Mouse (Mus musculus) liver, postnatal 0 days (tissue): ENCODE measurements around the gene Kctd12.

Experiments
- CTCF ChIP-seq: sonication (generic); IDR thresholded peaks from 2 replicates; pipeline ENCODE4 v1.5.1; 2016; ENCODE audit warnings: antibody characterized with exemption, low read depth
- EP300 ChIP-seq: IDR thresholded peaks from 2 replicates; pipeline ENCODE4 v1.6.1; 2016; ENCODE audit warnings: antibody characterized with exemption, low read depth, mild to moderate bottlenecking

DNA sequence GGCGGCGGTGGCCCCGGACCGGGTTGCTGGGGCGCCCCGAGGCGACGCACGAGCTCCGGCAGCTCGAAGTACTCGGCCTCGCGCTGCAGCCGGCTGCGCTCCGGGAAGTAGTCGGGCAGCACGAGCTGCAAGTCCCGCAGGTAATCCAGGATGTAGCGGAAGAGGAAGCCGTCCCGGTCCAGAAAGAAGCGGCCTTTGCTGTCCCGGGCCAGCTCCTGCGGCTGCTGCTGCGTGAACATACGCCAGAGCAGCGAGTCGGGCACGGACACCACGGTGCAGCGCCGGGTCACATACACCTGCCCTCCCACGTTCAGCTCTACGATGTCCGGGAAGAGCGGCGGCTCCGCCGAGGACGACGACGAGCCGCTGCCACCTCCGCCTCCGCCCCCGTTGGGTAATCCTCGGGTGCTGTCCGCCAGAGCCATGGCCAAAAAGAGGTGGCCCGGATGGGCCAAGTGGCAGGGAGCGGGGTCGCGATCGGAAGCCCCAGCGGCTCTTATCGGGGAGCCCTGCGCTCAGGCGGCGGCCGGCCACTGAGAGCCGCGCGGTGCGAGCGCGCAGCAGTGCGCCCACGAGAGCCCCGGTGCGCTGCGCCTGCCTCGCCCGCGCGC is 316 bp downstream of the Kctd12 start:
- TF ChIP-seq EP300 (no peak), CTCF (no peak)
